Mouse (Mus musculus): ENCODE measurements around the gene Gm8773.

The Gm8773 gene

DNA sequence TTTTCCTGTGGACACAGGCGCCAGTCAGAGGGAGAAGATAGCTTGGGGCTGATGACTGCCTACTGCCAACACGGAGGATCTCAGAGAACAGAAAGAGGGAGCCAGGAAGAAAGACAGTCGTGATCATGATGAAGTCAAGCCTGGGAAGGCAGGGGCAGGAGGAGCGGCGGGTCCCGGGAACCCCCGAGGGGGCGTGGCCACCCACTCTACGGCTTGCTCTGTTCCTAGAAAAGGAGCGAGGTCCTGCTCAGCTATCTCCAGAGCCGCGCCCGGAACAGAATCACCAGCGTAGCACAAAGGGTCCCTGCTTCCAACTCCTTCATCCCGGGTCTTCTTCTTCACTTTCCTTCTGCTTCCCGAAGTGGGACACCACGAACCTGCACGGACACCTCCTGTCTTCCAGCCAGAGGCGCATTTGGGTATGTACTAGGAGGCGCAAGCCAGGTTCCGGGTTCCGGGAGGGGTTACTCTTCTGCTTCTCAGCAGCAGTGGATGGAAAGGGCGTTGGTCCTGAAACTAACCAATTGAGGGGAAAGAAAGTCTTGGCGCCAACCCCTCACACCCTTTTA lies at the start of gene Gm8773:
Gene Gm8773 (plus strand): TSS at position 51 of the 569 bp plus-strand sequence.
- DNase-seq (ENCODE audit: low read depth): no peak

DNA sequence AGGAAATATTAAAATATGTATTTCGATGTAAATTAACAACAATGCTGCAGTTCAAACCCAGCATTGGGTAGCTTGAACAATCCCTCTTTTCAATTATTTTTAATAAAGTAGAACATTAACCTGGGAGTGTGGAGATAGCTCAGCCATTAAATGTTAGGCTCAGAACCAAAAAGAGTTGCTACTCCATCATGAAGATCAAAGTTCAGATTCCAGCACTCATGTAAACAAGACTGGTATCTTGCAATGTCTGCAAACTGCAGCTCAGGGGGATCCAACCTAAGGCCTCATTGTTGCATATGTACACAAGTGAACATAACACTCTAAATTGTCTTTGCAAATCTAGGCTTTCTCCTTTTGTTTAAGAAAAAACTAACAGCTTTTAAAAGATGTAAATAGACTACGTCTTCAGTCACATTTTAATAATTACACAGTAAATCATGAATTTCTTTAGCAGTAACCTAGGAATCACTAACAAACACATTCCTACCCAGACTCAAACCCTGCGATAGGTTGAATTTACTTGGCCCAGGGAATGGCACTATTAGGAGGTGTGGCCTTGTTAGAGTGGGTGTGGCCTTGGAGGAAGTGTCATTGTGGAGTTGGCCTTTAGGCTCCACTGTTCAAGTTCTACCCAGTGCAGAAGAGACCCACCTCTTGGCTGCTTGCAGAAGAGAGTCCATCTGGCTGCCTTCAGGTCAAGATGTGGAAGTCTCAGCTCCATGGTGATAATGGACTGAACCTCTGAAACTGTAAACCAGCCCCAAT lies 39.8 kb upstream of the Gm8773 start:
- no peak for DNase-seq (ENCODE audit: low read depth)

DNA sequence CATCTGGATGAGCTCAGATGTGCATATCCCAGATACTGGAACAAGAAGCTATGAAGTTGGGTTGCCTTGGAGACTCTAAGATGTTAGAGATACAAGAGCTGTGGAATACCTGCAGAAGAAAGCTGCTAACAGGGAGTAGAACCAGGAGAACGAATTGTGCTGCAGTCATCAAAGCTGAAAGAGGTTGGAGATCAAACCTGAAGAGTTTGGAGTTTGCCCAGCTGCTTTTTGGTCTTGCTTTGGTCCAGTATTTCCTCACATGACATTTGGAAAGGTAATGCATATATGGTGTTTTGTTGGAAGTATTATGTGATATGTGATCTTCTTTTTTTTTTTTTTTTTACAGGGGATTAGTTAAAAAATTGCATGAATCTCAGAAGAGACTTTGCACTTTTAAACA lies 37.5 kb upstream of the Gm8773 start:
- DNase-seq (ENCODE audit: low read depth): no peak

DNA sequence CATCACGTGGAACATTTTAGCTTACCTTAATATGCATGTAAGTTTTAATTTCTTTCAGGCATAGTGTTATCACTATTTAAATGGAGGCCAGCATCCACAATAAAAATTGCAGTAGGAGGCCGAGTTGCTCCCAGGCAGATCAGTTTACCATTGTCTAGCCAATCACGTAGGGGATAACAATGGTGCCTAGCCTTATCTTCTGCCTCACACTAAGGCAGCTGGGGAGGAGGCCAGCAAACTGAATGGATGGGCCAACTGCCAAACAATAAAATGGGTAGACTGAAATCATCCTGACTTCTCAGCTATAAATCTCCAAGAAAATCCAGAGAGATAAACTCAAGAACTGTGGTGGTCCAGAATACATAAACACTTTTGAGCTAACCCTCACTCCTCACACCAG lies 33.8 kb upstream of the Gm8773 start:
- DNase-seq (ENCODE audit: low read depth): no peak

DNA sequence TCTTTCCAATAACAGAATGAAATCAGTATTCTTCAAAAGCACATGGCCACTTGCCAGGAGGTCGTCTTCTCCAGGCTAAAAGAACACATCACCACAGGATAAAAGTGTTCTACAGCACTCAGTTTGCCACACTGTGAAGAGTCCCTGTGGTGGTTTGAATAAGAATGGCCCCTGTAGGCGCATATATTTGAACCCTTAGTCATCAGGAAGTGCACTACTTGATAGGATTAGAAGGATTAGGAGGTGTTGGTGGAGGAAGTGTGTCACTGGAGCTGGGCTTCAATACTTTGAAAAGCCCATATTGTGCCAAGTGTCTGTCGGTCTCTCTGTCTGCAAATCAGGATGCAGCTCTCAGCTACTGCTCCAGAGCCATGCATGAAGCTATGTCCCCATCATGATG lies 33.2 kb upstream of the Gm8773 start:
- no peak for DNase-seq (ENCODE audit: low read depth)

DNA sequence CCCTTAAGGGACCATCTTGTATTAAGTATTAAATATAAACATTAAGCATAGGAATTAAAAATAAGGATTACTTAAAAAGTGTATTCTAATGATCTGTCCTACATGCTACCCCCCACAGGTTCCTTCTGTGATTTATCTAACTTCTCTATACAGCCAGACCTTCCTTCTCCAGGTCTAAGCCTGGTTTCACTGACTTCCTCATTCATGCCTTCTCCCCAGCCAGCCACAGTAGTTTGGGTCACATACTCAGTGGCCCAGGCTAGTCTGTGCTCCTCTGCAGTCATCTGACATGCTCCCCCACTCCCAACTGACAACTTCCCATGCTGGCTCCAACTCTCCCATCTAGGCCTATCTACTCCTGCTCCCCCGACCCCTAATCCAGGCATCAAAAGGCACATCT lies 22.5 kb upstream of the Gm8773 start:
- no peak for DNase-seq (ENCODE audit: low read depth)

DNA sequence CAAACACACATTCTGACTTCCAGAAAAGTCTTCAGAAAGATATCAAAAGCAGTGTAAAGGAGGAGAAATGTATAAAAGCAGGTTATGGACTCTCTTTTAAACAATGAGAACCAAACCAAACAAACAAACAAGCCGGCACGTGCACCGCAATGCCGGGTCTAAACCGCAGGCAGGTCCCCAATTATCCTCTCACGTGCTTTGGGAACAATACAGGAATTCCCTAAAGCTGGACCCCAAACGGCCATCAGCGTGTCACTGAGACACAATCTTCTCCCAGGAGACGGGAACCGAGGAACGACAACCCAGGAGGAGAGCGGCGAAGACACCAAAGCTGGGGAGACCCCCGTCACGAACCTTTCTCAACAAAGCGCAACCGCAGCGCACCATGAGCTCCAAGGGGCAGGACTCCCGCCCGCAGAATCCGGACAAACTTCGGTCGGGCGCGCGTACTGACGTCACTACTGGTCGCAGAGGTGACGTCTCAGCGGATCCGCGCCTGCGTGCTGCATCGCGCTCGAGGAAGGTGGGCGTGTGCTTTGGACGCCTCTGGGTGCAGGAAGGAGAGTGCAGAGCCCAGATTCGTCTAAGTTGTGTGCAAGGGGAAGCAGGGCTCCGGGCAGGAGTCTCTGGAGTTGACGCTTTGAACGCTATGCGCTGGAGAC lies 14.4 kb upstream of the Gm8773 start, which contains the start of gene Gtpbp10:
Gene Gtpbp10 (minus strand): TSS at position 460 of the 662 bp plus-strand sequence.
- DNase-seq (ENCODE audit: low read depth): no peak

DNA sequence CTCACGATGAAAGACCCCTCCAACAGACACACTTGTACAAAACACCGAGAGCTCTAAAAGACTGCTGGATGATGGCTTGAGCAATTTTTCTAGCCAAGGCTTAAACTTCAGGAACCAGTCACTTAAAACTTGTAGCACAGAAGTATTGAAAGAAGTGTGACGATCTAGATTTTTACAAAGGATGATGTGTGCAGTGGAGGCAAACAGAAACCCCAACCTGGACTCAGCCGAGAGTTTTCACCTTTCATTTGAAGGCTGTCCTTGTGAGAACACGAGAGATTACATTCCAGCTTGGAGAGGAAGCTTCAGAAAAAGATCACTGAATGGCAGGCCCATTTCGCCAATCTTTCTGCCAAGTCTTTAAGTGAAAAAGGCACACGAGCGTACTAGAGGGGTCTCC lies 13.8 kb upstream of the Gm8773 start:
- no peak for DNase-seq (ENCODE audit: low read depth)

DNA sequence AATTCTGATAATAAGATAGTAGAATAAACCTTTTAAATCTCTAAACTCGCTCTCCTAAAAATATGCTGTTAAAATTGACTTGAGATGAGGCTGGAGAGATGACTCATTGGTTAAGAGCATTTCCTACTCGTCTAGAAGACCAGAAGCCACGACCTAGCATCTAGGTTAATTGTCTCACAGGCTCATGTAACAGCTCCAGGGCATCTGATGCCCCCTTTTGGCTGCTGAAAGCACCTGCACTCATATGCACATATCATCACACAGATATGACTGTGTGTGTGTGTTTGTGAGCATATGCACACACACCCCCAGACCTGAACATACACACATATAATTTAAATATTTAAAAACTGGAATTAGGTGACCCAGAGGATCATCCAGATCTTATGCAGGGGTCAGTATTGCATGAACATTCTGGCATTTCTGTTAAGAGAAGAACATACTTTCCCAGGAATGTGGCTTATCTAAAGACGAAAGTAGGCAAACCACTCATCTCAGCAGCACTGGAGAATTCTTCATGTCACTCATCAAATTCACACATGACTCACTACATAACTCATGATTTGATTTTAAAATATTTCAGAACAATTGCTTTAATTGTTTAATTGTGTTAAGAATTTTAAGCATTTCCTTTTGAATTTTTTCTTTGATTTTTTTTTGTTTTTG lies 12.4 kb upstream of the Gm8773 start:
- DNase-seq (ENCODE audit: low read depth): peak; percentile 49

DNA sequence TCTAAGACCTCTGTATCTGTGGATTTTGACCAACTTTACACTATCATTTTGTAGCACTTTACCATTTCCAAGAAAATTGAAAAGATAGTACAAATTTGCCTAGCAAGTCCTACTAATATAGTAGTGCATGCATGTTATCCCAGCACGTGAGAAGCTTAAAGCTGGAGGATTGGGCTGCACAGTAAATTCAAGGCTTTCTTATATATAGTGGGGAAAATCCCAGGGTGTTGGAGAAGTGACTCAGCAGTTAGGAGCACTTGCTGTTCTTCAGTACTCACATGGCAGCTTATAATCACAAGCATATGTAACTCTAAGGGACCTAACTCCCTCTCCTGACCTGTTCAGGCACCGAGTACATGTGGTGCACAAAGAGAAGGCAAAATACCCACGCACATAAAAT lies 11.2 kb upstream of the Gm8773 start:
- no peak for DNase-seq (ENCODE audit: low read depth)

DNA sequence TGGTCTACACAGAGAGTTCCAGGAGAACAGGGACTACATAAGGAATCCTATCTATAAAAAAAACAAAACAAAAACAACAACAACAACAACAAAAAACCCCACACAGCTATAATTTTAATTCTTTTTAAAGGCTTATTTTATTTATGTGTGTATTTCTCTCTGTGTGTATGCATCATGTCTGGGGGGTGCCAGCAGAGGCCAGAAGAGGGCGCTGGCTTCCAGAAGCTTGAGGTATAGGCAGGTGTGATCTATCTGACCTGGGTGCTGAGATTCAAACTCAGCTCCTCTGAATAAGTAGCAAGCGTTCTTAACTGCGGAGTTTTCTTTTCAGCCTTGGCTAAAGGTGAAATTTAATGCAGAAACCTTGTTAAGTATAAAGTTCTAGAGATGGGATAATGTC lies 14.1 kb downstream of the Gm8773 start:
- no peak for DNase-seq (ENCODE audit: low read depth)

DNA sequence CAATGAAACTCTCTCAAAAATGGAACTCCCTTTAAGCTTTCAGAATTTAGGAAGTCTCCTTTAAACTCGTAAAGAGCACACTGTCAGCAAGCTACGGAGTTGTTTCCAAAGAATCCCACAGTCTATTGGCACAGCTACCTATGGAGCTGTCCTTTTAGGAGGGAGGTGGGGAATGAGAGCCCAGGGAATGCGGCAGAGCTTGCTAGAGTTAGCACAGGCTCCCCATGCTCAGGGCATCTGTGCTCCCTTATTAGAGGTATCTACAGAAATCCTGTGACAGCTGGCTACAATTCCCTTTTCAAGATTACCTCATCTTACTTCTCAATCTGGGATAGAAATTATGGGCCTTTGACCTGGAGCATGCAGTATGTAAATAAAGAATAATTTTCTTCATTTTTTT lies 36.9 kb downstream of the Gm8773 start:
- no peak for DNase-seq (ENCODE audit: low read depth)

DNA sequence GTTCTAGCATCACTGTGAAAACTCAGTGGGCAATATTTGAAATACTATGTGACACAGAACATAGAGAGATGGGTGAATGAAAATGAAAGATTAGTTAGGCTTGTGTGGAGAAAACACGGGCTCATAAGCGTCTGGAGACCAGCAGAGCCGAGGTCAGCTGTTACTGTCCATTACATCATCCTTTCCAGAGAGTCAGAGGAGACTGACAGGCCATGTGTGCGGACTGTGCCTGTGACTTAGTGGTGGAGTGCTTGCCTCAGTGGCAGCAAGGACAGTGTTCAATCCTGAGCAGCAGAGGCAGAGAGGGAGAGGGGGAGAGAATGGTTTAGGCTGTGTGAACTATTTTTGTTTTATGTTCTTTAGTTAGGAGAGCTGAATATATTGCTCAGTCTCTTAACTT lies 44.7 kb downstream of the Gm8773 start:
- DNase-seq (ENCODE audit: low read depth): peak; percentile 13

DNA sequence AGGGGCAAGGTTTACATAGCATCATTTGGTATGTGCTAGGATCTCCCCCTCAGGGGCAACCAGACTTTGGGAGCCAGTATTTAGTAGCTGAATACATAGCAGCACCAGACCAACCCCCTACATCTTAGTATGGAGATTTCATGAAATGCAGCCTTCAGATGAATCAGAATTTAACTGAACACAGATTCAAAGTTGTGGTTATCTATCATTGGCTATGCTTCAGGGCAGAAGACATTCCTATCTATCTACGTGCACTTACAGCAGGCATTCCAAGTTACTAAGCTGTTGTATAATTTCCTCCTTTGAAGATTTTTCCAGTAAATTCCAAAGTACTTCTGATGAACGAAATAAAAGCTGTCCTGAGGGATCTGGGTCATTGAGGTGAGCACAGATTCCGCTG lies 51.9 kb downstream of the Gm8773 start:
- DNase-seq (ENCODE audit: low read depth): no peak

Measured in 416B (cell line).